Mouse (Mus musculus) midbrain, postnatal 0 days (tissue): ENCODE data around the gene Smim5. TPM values are rescaled to one million over a fixed set of nuclear protein-coding genes. Genes with fewer than 3 reads are reported as not detected.

Source experiments
- ATAC-seq: fragments of 200-750 bp; cut with Nextera tagmentation; 2 replicates; pipeline ENCODE4 v1.8.0; 2017; ENCODE audit warnings: moderate number of reproducible peaks, mild to moderate bottlenecking, moderate TSS enrichment, moderate library complexity; ENCODE audit not compliant: low FRiP score
- DNase-seq: peaks from one replicate; pipeline ENCODE4 v3.0.0-alpha.2; 2015; ENCODE audit warnings: low spot score
- H3K27ac ChIP-seq: fragments of 300-500 bp; sonication (generic); 2 replicates; pipeline ENCODE4 v1.5.1; 2014; ENCODE audit warnings: low read depth, mild to moderate bottlenecking, low read length, mixed read lengths
- H3K27me3 ChIP-seq: fragments of 300-500 bp; sonication (generic); 2 replicates; pipeline ENCODE4 v1.6.1; 2014; ENCODE audit warnings: low read length, control low read depth, mixed read lengths; ENCODE audit not compliant: insufficient read depth
- H3K36me3 ChIP-seq: fragments of 300-500 bp; sonication (generic); 2 replicates; pipeline ENCODE4 v1.6.1; 2014; ENCODE audit warnings: low read length, control low read depth, mixed read lengths; ENCODE audit not compliant: insufficient read depth
- H3K4me1 ChIP-seq: fragments of 300-500 bp; sonication (generic); 2 replicates; pipeline ENCODE4 v1.6.1; 2014; ENCODE audit warnings: mild to moderate bottlenecking, control low read depth, antibody characterized with exemption, low read length, mixed read lengths; ENCODE audit not compliant: insufficient read depth
- H3K4me2 ChIP-seq: fragments of 300-500 bp; sonication (generic); 2 replicates; pipeline ENCODE4 v1.6.1; 2014; ENCODE audit warnings: low read depth, mild to moderate bottlenecking, low read length, mixed read lengths; ENCODE audit not compliant: poor library complexity, severe bottlenecking
- H3K4me3 ChIP-seq: fragments of 300-500 bp; sonication (generic); 2 replicates; pipeline ENCODE4 v1.5.1; 2014; ENCODE audit warnings: low read depth, mild to moderate bottlenecking, low read length, moderate library complexity
- H3K9ac ChIP-seq: fragments of 300-500 bp; sonication (generic); replicated peaks from 2 replicates; pipeline ENCODE4 v1.6.1; 2014; ENCODE audit warnings: mild to moderate bottlenecking, low read length, moderate library complexity, mixed read lengths; ENCODE audit not compliant: poor library complexity, severe bottlenecking
- H3K9me3 ChIP-seq: fragments of 300-500 bp; sonication (generic); 2 replicates; pipeline ENCODE4 v1.6.1; 2016; ENCODE audit warnings: low read length, control low read depth
- CTCF ChIP-seq: IDR thresholded peaks from 2 replicates; pipeline ENCODE4 v1.5.1; 2016; ENCODE audit warnings: antibody characterized with exemption, mild to moderate bottlenecking
- WGBS: fragments of 180-500 bp; shearing (Covaris S2); extraction: QIAGEN DNeasy Blood & Tissue Kit; methylation state at CpG from one replicate; pipeline ENCODE4 v1.1.7; 2014; 5-methylcytosine and 5-hydroxymethylcytosine counted together
- polyA plus RNA-seq: library from polyadenylated mRNA; unstranded; fragments of >200 nt; fragmentation: Nextera tagmentation; extraction: Ambion mirVana; gene quantifications from 2 replicates; pipeline ENCODE4 v1.2.1, GENCODE M21; 2015
- total RNA-seq: library from RNA; depleted of rRNA; stranded (reverse); fragments of >200 nt; gene quantifications from 2 replicates; pipeline ENCODE4 v1.2.3, GENCODE M21; 2014

Gene Smim5
- total and polyA plus RNA-seq, 2 experiments from 2014 or later, result 1.5 TPM; not detected in 1

GRCm38 (mm10) chr11:115898446-115898845 is 1.3 kb upstream of the Smim5 start:
- H3K9me3 ChIP-seq, result no peaks in the 10 kb centered on the region
- 89% methylated on average over 7 of the region's 7 CpGs for WGBS
- no peak for ATAC-seq

GRCm38 (mm10) chr11:115898886-115899285 is 880 bp upstream of the Smim5 start:
- H3K9me3 ChIP-seq, result no peaks in the 10 kb centered on the region
- peaks cover 24% of the 10 kb centered on the region for H3K36me3 ChIP-seq
- H3K4me3 ChIP-seq, result no peak overlapping the region
- H3K9ac ChIP-seq, result no peak overlapping the region
- H3K27ac ChIP-seq, result no peak overlapping the region
- H3K4me2 ChIP-seq, result no peak overlapping the region
- no peaks in the 10 kb centered on the region for H3K27me3 ChIP-seq
- H3K4me1 ChIP-seq, result no peaks in the 10 kb centered on the region
- 15% methylated on average over 4 of the region's 4 CpGs for WGBS
- DNase-seq (peak; percentile 76), ATAC-seq (peak; percentile 69)
- peak; percentile 67 for TF ChIP-seq CTCF

More at GRCm38 (mm10) chr11:115898446-115898845, 1.3 kb upstream of the Smim5 start:
- no peak overlapping the region for H3K4me3 ChIP-seq
- H3K27me3 ChIP-seq, result no peaks in the 10 kb centered on the region
- H3K27ac ChIP-seq, result no peak overlapping the region
- no peak for DNase-seq
- no peak overlapping the region for H3K9ac ChIP-seq
- no peaks in the 10 kb centered on the region for H3K4me1 ChIP-seq
- peaks cover 24% of the 10 kb centered on the region for H3K36me3 ChIP-seq
- H3K4me2 ChIP-seq, result no peak overlapping the region
- TF ChIP-seq CTCF, result no peak

GRCm38 (mm10) chr11:115900561-115901337 is 983 bp downstream of the Smim5 start:
- 69% methylated on average over 8 of the region's 8 CpGs for WGBS
- Histone ChIP-seq H3K4me1 (no peaks in the 10 kb centered on the region), H3K27me3 (no peaks in the 10 kb centered on the region), H3K9ac (no peak overlapping the region), H3K4me2 (no peak overlapping the region), H3K9me3 (no peaks in the 10 kb centered on the region), H3K4me3 (no peak overlapping the region), H3K27ac (no peak overlapping the region), H3K36me3 (peaks cover 13% of the 10 kb centered on the region)
- DNase-seq (no peak), ATAC-seq (no peak)
- no peak for TF ChIP-seq CTCF

GRCm38 (mm10) chr11:115901338-115902161 is 1.8 kb downstream of the Smim5 start:
- no peaks in the 10 kb centered on the region for H3K9me3 ChIP-seq

GRCm38 (mm10) chr11:115902177-115902576 is 2.4 kb downstream of the Smim5 start:
- H3K9ac ChIP-seq, result no peak overlapping the region
- WGBS, result 76% methylated on average over 5 of the region's 5 CpGs
- ATAC-seq (no peak), DNase-seq (no peak)
- H3K36me3 ChIP-seq, result no peaks in the 10 kb centered on the region
- H3K9me3 ChIP-seq, result no peaks in the 10 kb centered on the region
- TF ChIP-seq CTCF, result no peak
- no peak overlapping the region for H3K4me2 ChIP-seq
- no peak overlapping the region for H3K27ac ChIP-seq
- H3K27me3 ChIP-seq, result no peaks in the 10 kb centered on the region
- no peak overlapping the region for H3K4me3 ChIP-seq
- H3K4me1 ChIP-seq, result no peaks in the 10 kb centered on the region

More at GRCm38 (mm10) chr11:115901338-115902161, 1.8 kb downstream of the Smim5 start:
- Histone ChIP-seq H3K36me3 (peaks cover 6% of the 10 kb centered on the region), H3K9ac (no peak overlapping the region), H3K27me3 (no peaks in the 10 kb centered on the region), H3K4me3 (no peak overlapping the region), H3K4me2 (no peak overlapping the region), H3K4me1 (no peaks in the 10 kb centered on the region), H3K27ac (no peak overlapping the region)
- no peak for ATAC-seq
- WGBS, result 89% methylated on average over 9 of the region's 9 CpGs
- DNase-seq, result no peak
- TF ChIP-seq CTCF, result no peak

- ATAC-seq (no peak), DNase-seq (no peak)
- Histone ChIP-seq H3K9ac (no peak overlapping the region), H3K27me3 (no peaks in the 10 kb centered on the region), H3K4me2 (no peak overlapping the region), H3K4me3 (no peak overlapping the region), H3K27ac (no peak overlapping the region), H3K4me1 (no peaks in the 10 kb centered on the region), H3K9me3 (no peaks in the 10 kb centered on the region), H3K36me3 (no peaks in the 10 kb centered on the region)
- TF ChIP-seq CTCF, result no peak
- WGBS, result 92% methylated on average over 1 of the region's 1 CpGs
Observed at GRCm38 (mm10) chr11:115902831-115903230, 3.1 kb downstream of the Smim5 start.
